ENCODE assay signal across 12 mouse cellular contexts in the genomic region with DNA sequence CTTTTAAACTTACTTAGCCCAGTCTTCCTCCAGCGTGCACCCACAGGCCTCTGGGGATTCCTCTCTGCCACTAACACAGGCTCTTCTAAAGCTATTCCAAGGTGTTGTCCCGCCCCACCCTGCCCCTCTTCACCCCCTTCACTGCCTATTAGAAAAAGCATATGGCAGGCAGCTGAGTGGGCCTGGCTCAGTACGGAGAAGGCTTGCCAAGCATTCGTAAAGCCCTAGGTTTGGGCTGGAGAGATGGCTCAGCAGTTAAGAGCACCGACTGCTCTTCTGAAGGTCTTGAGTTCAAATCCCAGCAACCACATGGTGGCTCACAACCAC. TPM values are rescaled to one million over a fixed set of nuclear protein-coding genes. Genes with fewer than 3 reads are reported as not detected.
"Had no signal": no experiment of that assay in that cellular context is flagged by ENCODE, and none has a peak within 500 bp of the region (broad histone marks: within the 10 kb centered on the region; RNA-seq: fewer than 3 reads in every experiment).

No protein-coding gene starts in this region.

- H3K9ac ChIP-seq: liver, embryonic 15.5 days had no signal

- H3K27me3 ChIP-seq: limb, embryonic 13.5 days had no signal

- H3K4me2 ChIP-seq: liver, embryonic 11.5 days; liver, embryonic 15.5 days; midbrain, embryonic 11.5 days had no signal

- ATAC-seq: midbrain, embryonic 16.5 days had no signal

- DNase-seq: kidney, postnatal 4 days; lung, adult 2 months; right cerebral cortex, postnatal 14 days; thymus, postnatal 36 days had no signal

- H3K36me3 ChIP-seq: limb, embryonic 13.5 days; liver, embryonic 15.5 days had no signal

- H3K9me3 ChIP-seq: limb, embryonic 13.5 days; liver, embryonic 15.5 days had no signal

- H3K27ac ChIP-seq: layer of hippocampus, adult 2 months; liver, embryonic 15.5 days; macrophage had no signal

- H3K4me3 ChIP-seq: layer of hippocampus, adult 2 months; limb, embryonic 13.5 days; liver, embryonic 15.5 days; megakaryocyte, embryonic 14.5 days had no signal

- H3K4me1 ChIP-seq: liver, embryonic 15.5 days had no signal

RNA-seq across cellular contexts. Expression of gene Ptgis, which starts 7.4 kb away (rescaled TPM):
- polyA plus RNA-seq: macrophage had no signal
